Mouse (Mus musculus) G1E (cell line): ENCODE data around the gene Rbms3.

Source experiments
- CTCF ChIP-seq: IDR thresholded peaks from 2 replicates; pipeline ENCODE4 v1.5.1; 2012; ENCODE audit warnings: low read depth, low read length, inconsistent platforms, mixed read lengths
- GATA1 ChIP-seq: IDR thresholded peaks from 2 replicates; pipeline ENCODE4 v1.6.1; 2012; ENCODE audit warnings: borderline replicate concordance, low read length, inconsistent platforms, mixed read lengths
- POLR2AphosphoS5 ChIP-seq: IDR thresholded peaks from 2 replicates; pipeline ENCODE4 v1.6.1; 2012; ENCODE audit warnings: low read depth, low read length, inconsistent platforms; ENCODE audit not compliant: insufficient replicate concordance
- TAL1 ChIP-seq: conservative IDR thresholded peaks from 2 replicates; pipeline ENCODE4 v1.6.1; 2012; ENCODE audit warnings: low read depth, low read length, inconsistent platforms, mixed read lengths

DNA sequence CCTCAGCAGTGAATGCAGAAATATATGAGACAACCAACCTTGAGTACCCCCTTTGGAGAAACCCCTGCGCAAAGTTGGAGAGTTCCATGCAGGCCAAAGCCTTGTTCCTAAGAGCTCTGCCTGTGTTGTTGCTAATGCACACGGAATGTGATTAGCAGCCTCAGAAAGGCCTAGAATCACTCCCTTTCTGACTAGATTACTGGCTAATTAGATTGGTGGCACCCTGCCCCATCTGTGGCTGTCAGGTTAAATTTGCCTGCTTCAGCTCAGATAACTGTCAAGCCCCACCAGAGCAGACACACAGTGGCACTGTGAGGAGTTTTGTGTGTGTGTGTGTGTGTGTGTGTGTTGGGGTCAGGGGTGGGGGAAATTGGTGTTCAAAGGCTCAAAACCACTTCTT, 724.1 kb downstream of the Rbms3 start:
- TF ChIP-seq CTCF (no peak), GATA1 (no peak), TAL1 (no peak), POLR2AphosphoS5 (no peak)
